Mouse (Mus musculus): ENCODE results near the gene Ascl1. TPM values are rescaled to one million over a fixed set of nuclear protein-coding genes. Genes with fewer than 3 reads are reported as not detected.

Ascl1 gene
- polyA plus RNA-seq, 1 experiment from 2014 or later: 0.99 TPM

DNA sequence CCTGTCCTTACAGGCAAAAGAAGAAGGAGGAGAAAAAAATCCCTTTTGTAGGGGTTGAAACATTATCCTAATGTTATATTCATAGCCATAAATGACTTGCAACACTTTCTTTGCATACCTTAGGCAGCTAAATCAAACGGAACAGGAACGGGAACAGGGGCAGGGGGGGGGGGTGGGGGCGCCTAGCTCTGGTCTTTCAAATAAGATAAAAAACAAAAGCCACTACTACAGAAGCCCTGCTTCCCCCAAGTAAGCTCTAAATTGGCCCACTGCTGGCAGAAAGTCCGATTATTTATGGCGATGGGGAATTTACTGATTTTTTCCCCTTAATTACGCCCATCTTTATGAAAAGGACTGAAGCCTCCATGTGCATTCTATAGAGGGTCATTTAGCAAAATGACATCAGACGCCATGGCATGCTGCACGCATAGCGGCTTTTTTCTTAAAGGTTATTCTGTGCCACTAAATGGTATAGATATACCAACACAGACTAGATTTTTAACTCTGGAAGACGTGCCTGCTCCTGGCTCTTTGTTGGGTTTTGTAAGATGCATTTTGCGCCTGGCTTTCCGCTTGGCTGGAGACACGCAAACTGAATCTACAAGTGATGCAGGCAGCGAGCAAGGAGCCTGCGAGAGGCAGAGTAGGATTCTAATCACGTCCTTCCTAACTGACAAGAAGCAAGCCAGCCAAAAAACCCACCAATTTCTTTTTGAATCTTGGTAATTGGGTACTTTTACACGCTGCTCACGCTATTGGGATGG, 4.0 kb downstream of the Ascl1 start:
- Histone ChIP-seq H3K27ac (ENCODE audit: low read length) (no peak overlapping the region), H3K36me3 (ENCODE audit: control insufficient read depth, insufficient read depth, low read length) (no peaks in the 10 kb centered on the region), H3K9me3 (ENCODE audit: control insufficient read depth, low read length) (no peaks in the 10 kb centered on the region), H3K27me3 (ENCODE audit: control insufficient read depth, insufficient read depth, low read depth, low read length) (peaks cover 96% of the 10 kb centered on the region), H3K4me1 (replicated peaks; ENCODE audit: control insufficient read depth, insufficient read depth, low read length) (peaks cover 9% of the 10 kb centered on the region; the same call in 1 of the 2 replicates), H3K4me3 (ENCODE audit: low read length) (no peak overlapping the region), H3K9ac (ENCODE audit: low read length) (no peak overlapping the region), H3K4me2 (ENCODE audit: low read depth, low read length) (no peak overlapping the region)
- 5% methylated on average over 18 of the region's 18 CpGs for WGBS
- ATAC-seq (ENCODE audit: low read depth): no peak

DNA sequence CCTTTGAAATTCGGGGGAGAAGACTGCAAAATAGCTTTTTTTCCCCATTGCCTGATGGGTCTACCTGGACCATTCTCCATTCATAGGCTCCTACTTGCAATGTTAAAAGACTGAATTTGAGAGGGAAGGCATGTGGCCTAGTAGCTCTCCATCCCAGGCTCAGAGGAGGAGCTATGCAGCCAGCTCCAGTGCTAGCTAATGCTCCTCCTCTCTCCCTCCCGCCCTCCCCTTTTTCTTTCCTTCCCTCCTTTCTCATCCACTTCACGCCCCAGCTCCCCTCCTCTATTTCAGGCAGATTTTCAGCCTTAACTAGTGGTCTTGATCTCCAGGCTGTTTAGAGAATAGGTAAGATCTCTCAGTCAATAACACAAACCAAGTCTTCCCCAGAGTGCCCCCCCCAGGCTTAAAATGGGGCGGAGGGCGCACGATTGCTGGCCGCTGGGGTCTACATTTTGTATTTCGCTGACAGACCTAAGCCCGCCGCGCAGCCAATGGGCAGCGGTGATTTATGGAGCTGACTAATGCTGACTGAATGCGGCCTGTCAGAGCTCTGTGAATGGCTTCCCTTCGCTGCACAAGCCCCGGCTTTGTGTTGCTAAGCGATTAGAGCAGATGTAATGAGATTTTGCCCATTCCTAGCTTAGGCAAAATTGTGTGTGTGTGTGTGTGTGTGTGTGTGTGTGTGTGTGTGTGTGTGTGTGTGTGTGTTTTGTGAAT, 4.9 kb downstream of the Ascl1 start:
- Histone ChIP-seq H3K36me3 (ENCODE audit: control insufficient read depth, insufficient read depth, low read length) (no peaks in the 10 kb centered on the region), H3K4me1 (replicated peaks; ENCODE audit: control insufficient read depth, insufficient read depth, low read length) (0 out of 2 replicates have a peak, but pooled peaks cover 5% of the 10 kb centered on the region), H3K4me3 (ENCODE audit: low read length) (no peak overlapping the region), H3K27ac (ENCODE audit: low read length) (no peak overlapping the region), H3K9me3 (ENCODE audit: control insufficient read depth, low read length) (no peaks in the 10 kb centered on the region), H3K27me3 (ENCODE audit: control insufficient read depth, insufficient read depth, low read depth, low read length) (peaks cover 91% of the 10 kb centered on the region), H3K9ac (ENCODE audit: low read length) (no peak overlapping the region), H3K4me2 (ENCODE audit: low read depth, low read length) (no peak overlapping the region)
- ATAC-seq (ENCODE audit: low read depth): no peak
- WGBS: under 1% methylated on average over 16 of the region's 16 CpGs

DNA sequence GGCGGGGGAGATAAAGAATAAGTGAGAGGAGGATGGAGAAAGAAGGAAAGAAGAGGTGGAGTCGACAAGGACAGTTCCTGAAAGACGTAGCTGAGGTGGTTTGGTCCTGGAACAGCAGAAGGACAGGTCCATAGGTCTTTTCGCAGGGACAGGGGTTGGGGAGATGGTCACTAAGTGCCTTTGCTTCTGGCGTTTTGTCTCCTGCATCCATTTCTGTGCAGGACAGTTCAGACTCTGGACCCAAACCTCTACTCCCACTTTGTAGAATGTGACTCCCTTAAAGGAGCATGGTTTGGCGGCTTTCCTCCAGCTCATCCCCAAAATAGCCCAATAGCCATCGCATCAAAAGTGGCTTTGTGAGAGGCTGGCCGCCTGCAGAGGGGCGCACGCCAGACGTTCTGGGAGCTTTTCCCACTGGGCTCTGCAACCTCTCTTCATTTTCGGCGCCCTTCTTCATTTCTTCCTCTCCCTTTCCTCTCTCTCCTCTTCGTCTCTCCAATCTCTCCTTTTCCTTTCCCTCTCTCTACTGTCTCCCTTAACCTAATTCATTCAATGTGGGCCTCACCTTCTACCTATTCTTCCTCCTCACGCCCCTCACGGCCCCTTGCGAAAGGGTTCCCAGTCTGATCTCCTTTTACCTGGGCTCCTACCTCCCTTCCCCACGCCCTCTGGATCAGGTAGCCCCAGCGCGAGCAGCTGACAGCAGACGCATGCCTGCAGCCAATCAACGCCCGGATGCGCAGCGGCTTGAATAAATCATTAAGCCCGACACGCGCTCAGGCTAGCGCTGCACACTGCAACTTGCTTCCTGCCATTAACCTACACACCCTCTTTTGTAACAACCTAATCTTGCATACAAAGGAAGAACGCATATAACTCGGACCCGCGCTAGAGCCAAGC, 7.5 kb downstream of the Ascl1 start:
- Histone ChIP-seq H3K9me3 (ENCODE audit: control insufficient read depth, low read length) (no peaks in the 10 kb centered on the region), H3K9ac (ENCODE audit: low read length) (no peak overlapping the region), H3K4me2 (ENCODE audit: low read depth, low read length) (0 out of 2 replicates have a peak overlapping the region, but pooled peaks have one; percentile 20), H3K27me3 (ENCODE audit: control insufficient read depth, insufficient read depth, low read depth, low read length) (peaks cover 73% of the 10 kb centered on the region), H3K36me3 (ENCODE audit: control insufficient read depth, insufficient read depth, low read length) (no peaks in the 10 kb centered on the region), H3K27ac (ENCODE audit: low read length) (no peak overlapping the region), H3K4me3 (ENCODE audit: low read length) (peak overlapping the region; percentile 13), H3K4me1 (replicated peaks; ENCODE audit: control insufficient read depth, insufficient read depth, low read length) (0 out of 2 replicates have a peak, but pooled peaks cover 3% of the 10 kb centered on the region)
- WGBS: 1% methylated on average over 33 of the region's 33 CpGs
- ATAC-seq (ENCODE audit: low read depth): peak; percentile 65

- 4% methylated on average over 17 of the region's 17 CpGs for WGBS
Observed at GRCm38 (mm10) chr10:87484831-87485720, 8.4 kb downstream of the Ascl1 start.

GRCm38 (mm10) chr10:87477895-87478294, 15.6 kb downstream of the Ascl1 start:
- no peak overlapping the region for H3K27ac ChIP-seq (ENCODE audit: low read length)
- no peak overlapping the region for H3K4me2 ChIP-seq (ENCODE audit: low read depth, low read length)
- H3K27me3 ChIP-seq (ENCODE audit: control insufficient read depth, insufficient read depth, low read depth, low read length): peaks cover 5% of the 10 kb centered on the region; the same call in 1 of the 2 replicates
- no peak for ATAC-seq (ENCODE audit: low read depth)
- H3K9me3 ChIP-seq (ENCODE audit: control insufficient read depth, low read length): no peaks in the 10 kb centered on the region
- H3K4me3 ChIP-seq (ENCODE audit: low read length): no peak overlapping the region
- no peak overlapping the region for H3K9ac ChIP-seq (ENCODE audit: low read length)
- no peaks in the 10 kb centered on the region for H3K36me3 ChIP-seq (ENCODE audit: control insufficient read depth, insufficient read depth, low read length)
- 66% methylated on average over 5 of the region's 5 CpGs for WGBS
- H3K4me1 ChIP-seq (replicated peaks; ENCODE audit: control insufficient read depth, insufficient read depth, low read length): no peaks in the 10 kb centered on the region

More at GRCm38 (mm10) chr10:87484831-87485720, 8.4 kb downstream of the Ascl1 start:
- no peak for ATAC-seq (ENCODE audit: low read depth)
- Histone ChIP-seq H3K9me3 (ENCODE audit: control insufficient read depth, low read length) (no peaks in the 10 kb centered on the region), H3K36me3 (ENCODE audit: control insufficient read depth, insufficient read depth, low read length) (no peaks in the 10 kb centered on the region), H3K4me2 (ENCODE audit: low read depth, low read length) (no peak overlapping the region), H3K9ac (ENCODE audit: low read length) (no peak overlapping the region), H3K4me3 (ENCODE audit: low read length) (no peak overlapping the region), H3K27me3 (ENCODE audit: control insufficient read depth, insufficient read depth, low read depth, low read length) (peaks cover 64% of the 10 kb centered on the region), H3K4me1 (replicated peaks; ENCODE audit: control insufficient read depth, insufficient read depth, low read length) (0 out of 2 replicates have a peak, but pooled peaks cover 3% of the 10 kb centered on the region), H3K27ac (ENCODE audit: low read length) (no peak overlapping the region)

- no peak for ATAC-seq (ENCODE audit: low read depth)
- H3K4me3 ChIP-seq (ENCODE audit: low read length): no peak overlapping the region
- no peaks in the 10 kb centered on the region for H3K9me3 ChIP-seq (ENCODE audit: control insufficient read depth, low read length)
- no peaks in the 10 kb centered on the region for H3K27me3 ChIP-seq (ENCODE audit: control insufficient read depth, insufficient read depth, low read depth, low read length)
- H3K36me3 ChIP-seq (ENCODE audit: control insufficient read depth, insufficient read depth, low read length): no peaks in the 10 kb centered on the region
- 73% methylated on average over 2 of the region's 2 CpGs for WGBS
- no peak overlapping the region for H3K4me2 ChIP-seq (ENCODE audit: low read depth, low read length)
- H3K27ac ChIP-seq (ENCODE audit: low read length): no peak overlapping the region
- no peak overlapping the region for H3K9ac ChIP-seq (ENCODE audit: low read length)
- no peaks in the 10 kb centered on the region for H3K4me1 ChIP-seq (replicated peaks; ENCODE audit: control insufficient read depth, insufficient read depth, low read length)
Observed at GRCm38 (mm10) chr10:87474971-87475370, 18.5 kb downstream of the Ascl1 start.

- Histone ChIP-seq H3K27me3 (ENCODE audit: control insufficient read depth, insufficient read depth, low read depth, low read length) (no peaks in the 10 kb centered on the region), H3K27ac (ENCODE audit: low read length) (no peak overlapping the region), H3K9ac (ENCODE audit: low read length) (no peak overlapping the region), H3K4me3 (ENCODE audit: low read length) (no peak overlapping the region), H3K4me1 (replicated peaks; ENCODE audit: control insufficient read depth, insufficient read depth, low read length) (no peaks in the 10 kb centered on the region), H3K4me2 (ENCODE audit: low read depth, low read length) (no peak overlapping the region), H3K9me3 (ENCODE audit: control insufficient read depth, low read length) (no peaks in the 10 kb centered on the region), H3K36me3 (ENCODE audit: control insufficient read depth, insufficient read depth, low read length) (no peaks in the 10 kb centered on the region)
- 63% methylated on average over 10 of the region's 10 CpGs for WGBS
- ATAC-seq (ENCODE audit: low read depth): no peak
Observed at GRCm38 (mm10) chr10:87473475-87474131, 19.9 kb downstream of the Ascl1 start.

GRCm38 (mm10) chr10:87450777-87451176, 42.7 kb downstream of the Ascl1 start:
- WGBS: 81% methylated on average over 3 of the region's 3 CpGs
- H3K9ac ChIP-seq (ENCODE audit: low read length): no peak overlapping the region
- no peak for ATAC-seq (ENCODE audit: low read depth)

More at GRCm38 (mm10) chr10:87450777-87451176, 42.7 kb downstream of the Ascl1 start:
- no peaks in the 10 kb centered on the region for H3K27me3 ChIP-seq (ENCODE audit: control insufficient read depth, insufficient read depth, low read depth, low read length)
- H3K9me3 ChIP-seq (ENCODE audit: control insufficient read depth, low read length): no peaks in the 10 kb centered on the region
- no peak overlapping the region for H3K27ac ChIP-seq (ENCODE audit: low read length)
- H3K4me3 ChIP-seq (ENCODE audit: low read length): no peak overlapping the region
- no peaks in the 10 kb centered on the region for H3K36me3 ChIP-seq (ENCODE audit: control insufficient read depth, insufficient read depth, low read length)
- H3K4me2 ChIP-seq (ENCODE audit: low read depth, low read length): no peak overlapping the region
- H3K4me1 ChIP-seq (replicated peaks; ENCODE audit: control insufficient read depth, insufficient read depth, low read length): no peaks in the 10 kb centered on the region
